Mouse (Mus musculus): ENCODE results near the gene Dcxr.

DNA sequence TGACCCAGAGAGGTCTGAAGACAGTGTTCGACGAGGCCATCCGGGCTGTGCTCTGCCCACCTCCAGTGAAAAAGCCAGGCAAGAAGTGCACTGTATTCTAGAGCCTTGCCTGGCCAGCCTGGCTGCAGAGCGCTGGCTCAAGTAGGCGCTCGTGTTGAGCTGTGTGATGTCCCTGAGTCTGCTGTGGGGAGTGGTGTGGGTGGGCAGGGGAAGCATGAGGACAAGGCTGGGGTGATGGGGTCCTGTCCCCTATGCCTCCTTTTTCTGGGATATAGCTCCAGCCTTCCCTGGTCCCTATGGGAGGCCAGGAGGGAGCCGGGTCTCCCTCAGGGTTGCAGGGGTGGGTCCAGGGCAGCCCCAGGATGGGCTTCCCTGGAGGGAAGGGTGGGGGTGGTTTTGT lies 3.6 kb downstream of the Dcxr start:
- TF ChIP-seq USF1 (IDR thresholded peaks at IDR 0.05; ENCODE audit: low read depth) (no peak), CTCF (IDR thresholded peaks at IDR 0.05; ENCODE audit: control insufficient read depth, insufficient read depth, insufficient read length) (no peak)

Data from C2C12 (cell line).